Mouse (Mus musculus) bone marrow macrophage, adult 2 months (primary cell): ENCODE measurements around the gene Htr3b. TPM values are rescaled to one million over a fixed set of nuclear protein-coding genes. Genes with fewer than 3 reads are reported as not detected.

ENCODE experiments used
- H3K27ac ChIP-seq: 2 replicates; pipeline ENCODE4 v1.5.1; 2012; ENCODE audit warnings: low read depth, low read length; ENCODE audit not compliant: insufficient read depth
- H3K4me1 ChIP-seq: 2 replicates; pipeline ENCODE4 v1.6.1; 2012; ENCODE audit warnings: low read length; ENCODE audit not compliant: control insufficient read depth, insufficient read depth
- H3K4me3 ChIP-seq: 2 replicates; pipeline ENCODE4 v1.5.1; 2012; ENCODE audit warnings: mild to moderate bottlenecking, low read length, moderate library complexity; ENCODE audit not compliant: insufficient read depth
- CTCF ChIP-seq: IDR thresholded peaks from 2 replicates; pipeline ENCODE4 v1.5.1; 2012; ENCODE audit warnings: low read depth, mild to moderate bottlenecking, low read length, moderate library complexity
- POLR2A ChIP-seq: IDR thresholded peaks from 2 replicates; pipeline ENCODE4 v1.6.1; 2012; ENCODE audit warnings: mild to moderate bottlenecking, low read depth, low read length, borderline replicate concordance
- polyA plus RNA-seq: library from polyadenylated mRNA; stranded (reverse); fragments of >200 nt; gene quantifications from 2 replicates; pipeline ENCODE4 v1.2.4, GENCODE M21; 2012; ENCODE audit not compliant: missing spikeins, insufficient read depth, insufficient read length

The Htr3b gene
- polyA plus RNA-seq, 1 experiment: not detected

DNA sequence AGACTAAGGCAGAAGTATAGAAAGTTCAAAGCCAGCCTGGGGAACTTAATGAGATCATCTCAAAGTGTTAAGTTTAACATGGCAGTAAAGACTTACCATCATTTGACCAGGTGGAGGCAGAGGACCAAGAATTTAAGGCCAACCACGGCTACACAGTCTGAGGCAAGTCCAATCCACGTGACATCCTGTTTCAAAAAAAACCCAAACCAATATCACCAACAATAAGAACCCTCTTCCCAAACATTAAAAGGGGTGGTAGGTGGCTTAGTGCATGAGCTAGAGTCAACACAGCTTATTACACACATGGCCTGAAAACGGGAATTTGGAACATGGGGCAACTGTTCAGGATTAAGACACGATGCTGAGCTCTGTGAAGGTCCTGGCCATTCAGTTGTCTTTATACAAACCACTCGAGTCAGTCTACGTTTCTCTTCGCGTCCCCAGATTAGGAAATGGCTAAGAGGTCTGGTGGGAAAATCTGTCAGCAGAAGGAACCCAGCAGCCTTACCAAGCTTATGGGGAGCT is 19.6 kb upstream of the Htr3b start:
- peak overlapping the region; percentile 63 for H3K4me3 ChIP-seq
- TF ChIP-seq POLR2A: no peak
- no peak for TF ChIP-seq CTCF
- H3K27ac ChIP-seq: peak overlapping the region; percentile 87
- peaks cover 15% of the 10 kb centered on the region for H3K4me1 ChIP-seq

DNA sequence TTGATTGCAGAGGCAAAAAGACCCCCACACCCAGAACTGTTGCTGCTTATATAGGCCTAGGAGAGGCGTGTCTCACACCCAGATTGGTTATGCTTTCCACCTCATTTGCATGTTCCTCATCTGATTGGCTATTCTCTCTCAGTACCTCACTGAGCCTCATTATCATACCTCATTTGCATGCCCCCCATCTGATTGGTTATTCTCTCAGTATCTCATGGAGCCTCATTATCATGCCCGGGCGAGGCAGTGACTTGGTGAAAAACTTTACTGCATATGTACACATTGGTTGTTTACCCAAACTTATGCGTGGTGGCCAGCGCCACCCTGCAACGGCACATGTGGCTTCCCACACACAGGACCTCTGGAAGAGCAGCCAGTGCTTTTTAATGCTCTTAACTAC is 19.0 kb upstream of the Htr3b start:
- Histone ChIP-seq H3K4me3 (peak overlapping the region; percentile 63), H3K4me1 (peaks cover 15% of the 10 kb centered on the region), H3K27ac (peak overlapping the region; percentile 87; the same call in 1 of the 2 replicates)

DNA sequence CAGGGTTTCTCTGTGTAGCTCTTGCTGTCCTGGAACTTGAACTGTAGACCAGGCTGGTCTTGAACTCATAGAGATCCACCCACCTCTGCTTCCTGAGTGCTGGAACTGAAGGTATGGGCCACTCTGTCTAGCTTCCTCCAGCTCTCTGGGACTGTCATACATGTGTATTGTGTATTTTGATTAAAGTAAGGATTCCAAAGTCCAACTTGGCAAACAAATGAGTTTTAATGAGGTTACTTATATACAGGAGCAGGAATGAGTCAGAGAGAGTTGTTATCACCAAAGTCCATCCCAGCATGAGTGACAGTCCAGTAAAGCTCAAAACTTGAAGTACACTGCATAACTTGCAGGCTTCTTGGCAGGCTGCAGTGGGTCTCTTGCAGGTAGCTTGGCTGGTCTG is 17.0 kb upstream of the Htr3b start:
- Histone ChIP-seq H3K4me3 (no peak overlapping the region), H3K4me1 (peaks cover 5% of the 10 kb centered on the region), H3K27ac (no peak overlapping the region)
- TF ChIP-seq POLR2A (no peak), CTCF (no peak)

DNA sequence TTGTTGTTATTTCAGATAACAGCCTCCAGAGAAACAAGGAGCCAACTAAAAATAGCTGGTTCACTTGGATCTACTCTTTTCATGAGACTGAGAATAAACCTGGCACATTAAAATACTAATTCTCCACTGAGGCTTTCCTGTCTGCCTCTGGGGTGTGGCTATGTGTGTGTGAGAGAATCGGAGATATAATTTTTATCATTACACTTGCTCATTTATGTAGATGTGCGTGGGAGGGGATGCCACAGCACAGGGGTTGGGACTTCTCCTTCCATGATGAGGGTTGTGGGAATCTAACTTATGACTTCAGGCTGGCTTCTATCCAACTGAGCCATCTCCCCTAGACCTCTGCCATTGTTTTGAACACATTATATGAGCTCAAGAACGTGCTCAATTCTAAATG is 16.0 kb upstream of the Htr3b start:
- no peak for TF ChIP-seq CTCF
- no peak for TF ChIP-seq POLR2A
- no peak overlapping the region for H3K4me3 ChIP-seq
- peaks cover 2% of the 10 kb centered on the region; the same call in 1 of the 2 replicates for H3K4me1 ChIP-seq
- H3K27ac ChIP-seq: no peak overlapping the region

DNA sequence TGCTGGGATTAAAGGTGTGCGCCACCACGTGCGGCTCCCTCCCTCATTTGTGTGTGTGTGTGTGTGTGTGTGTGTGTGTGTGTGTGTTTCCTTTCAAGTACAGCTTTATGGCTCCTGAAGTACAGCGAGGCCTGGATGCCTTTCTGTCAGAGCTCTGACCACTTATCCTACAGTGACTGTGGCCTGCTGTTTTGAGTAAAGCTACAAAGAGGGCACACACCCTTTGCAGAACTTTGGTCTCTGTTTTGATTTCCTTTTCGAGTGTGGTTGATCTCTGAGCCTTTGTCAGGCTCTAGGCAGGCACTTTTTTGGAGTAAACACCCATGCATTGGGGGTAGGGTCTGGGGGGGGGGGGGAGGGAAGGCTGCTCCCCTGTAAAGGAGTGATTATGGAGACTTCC is 15.6 kb upstream of the Htr3b start:
- no peak for TF ChIP-seq POLR2A
- TF ChIP-seq CTCF: no peak
- Histone ChIP-seq H3K27ac (no peak overlapping the region), H3K4me3 (no peak overlapping the region), H3K4me1 (peaks cover 2% of the 10 kb centered on the region; the same call in 1 of the 2 replicates)

DNA sequence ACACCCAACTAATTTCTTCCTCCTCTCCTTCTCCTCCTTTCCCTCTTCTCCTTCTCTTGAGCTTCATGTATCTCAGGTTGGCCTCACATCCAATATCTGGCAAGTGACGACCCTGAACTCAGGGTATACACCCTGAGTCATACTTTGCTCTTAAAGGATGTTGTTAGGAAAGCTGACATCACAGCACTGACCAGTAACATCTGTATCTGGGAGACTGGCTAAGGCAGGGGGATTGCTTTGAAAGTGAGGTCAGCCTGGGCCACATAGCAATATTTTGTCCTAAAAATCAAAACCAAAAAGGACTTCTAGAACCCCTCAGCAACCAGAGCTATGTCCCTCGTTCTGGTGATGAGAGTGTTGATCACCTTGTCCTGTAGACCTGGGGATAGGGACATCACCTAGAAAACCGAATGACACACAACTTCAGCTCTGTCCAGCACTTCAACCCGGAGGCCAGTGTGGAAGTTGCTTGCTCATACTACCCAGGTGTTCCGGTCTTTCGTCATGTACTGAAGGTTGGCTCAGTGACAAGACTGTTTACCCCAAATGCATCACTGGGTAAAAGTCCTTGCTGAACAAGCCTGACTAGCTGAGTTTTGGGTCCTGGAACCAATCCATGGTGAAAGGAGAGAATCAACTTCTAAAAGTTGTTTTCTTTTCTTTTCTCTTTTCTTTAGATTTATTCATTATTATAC is 12.0 kb upstream of the Htr3b start:
- Histone ChIP-seq H3K27ac (no peak overlapping the region), H3K4me1 (no peaks in the 10 kb centered on the region), H3K4me3 (no peak overlapping the region)
- TF ChIP-seq CTCF (no peak), POLR2A (no peak)

DNA sequence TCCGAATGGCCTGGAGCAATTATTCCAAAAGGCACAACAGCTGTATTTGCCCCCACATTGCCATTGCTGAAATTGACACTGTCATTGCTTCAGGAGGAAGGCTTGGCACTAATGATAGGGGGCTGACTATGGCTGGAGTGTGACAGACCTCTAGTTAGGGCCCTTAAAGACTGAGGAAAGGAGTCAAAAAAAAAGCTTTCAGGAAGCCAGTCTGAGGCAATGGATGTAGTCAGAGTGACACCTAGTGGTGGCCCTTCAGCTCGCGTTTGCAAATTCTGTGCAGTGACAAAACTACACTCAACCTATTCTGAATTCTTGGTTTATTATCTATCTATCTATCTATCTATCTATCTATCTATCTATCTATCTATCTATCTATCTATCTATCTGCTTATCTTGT is 7.7 kb upstream of the Htr3b start:
- H3K4me1 ChIP-seq: no peaks in the 10 kb centered on the region
- no peak overlapping the region for H3K27ac ChIP-seq
- no peak overlapping the region for H3K4me3 ChIP-seq
- no peak for TF ChIP-seq POLR2A
- TF ChIP-seq CTCF: no peak

DNA sequence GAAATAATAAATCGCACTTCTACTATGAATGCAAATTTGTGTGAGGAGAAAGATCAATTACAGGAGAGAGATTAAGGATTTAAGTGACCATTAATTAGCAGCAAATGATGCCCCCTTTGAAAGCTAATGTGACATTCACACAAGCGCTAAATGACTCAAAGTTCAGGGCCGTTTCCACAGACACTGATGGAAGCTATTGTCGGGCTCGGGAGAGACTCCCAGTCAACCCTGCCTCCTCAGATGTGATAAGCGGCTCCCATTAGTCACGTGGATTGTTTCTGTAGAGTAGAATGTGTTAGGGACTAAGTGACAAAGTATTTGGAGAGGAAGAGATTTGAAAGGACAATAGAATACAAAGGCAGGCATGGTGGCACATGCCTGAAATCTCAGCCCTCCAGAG is 2.7 kb downstream of the Htr3b start:
- H3K4me3 ChIP-seq: no peak overlapping the region
- TF ChIP-seq POLR2A (no peak), CTCF (no peak)
- no peaks in the 10 kb centered on the region for H3K4me1 ChIP-seq
- no peak overlapping the region for H3K27ac ChIP-seq

DNA sequence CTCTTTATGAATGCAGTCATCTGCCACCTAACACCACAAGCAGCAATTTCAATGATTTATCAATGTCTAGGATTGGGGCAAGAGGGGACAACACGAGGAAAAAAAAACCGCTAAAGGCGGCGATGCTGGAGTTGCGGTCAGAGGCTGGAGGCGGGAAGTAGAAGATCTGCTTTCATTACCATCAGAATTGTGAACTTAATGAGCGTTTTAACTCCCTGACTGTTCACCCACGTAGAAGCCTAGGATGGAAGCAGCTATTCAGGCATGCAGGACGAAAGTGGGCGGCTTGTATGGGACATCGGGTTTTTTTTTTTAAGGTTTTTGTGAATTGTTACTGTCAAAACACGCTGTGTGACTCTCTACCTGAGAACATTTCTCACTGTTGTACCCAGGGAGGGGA is 3.5 kb downstream of the Htr3b start:
- H3K27ac ChIP-seq: no peak overlapping the region
- H3K4me3 ChIP-seq: no peak overlapping the region
- TF ChIP-seq CTCF (no peak), POLR2A (no peak)
- no peaks in the 10 kb centered on the region for H3K4me1 ChIP-seq

DNA sequence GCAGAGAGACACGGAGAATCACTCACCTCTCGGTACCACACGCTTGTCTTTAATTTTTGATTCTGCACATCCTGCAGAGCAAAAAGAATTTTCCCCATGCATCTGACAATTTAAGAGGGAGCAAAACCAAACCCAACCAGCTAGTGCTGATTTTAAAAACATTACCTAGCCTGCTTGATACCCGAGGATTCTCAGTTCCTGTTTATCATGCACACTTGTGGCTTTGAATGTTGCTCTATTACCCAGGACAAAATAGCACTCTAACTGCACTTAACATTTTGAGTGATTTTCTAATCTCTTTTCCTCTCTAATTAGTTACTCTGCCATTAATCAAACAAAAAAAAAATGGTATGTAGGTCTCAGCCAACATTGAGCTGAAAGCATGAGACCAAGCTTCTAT is 17.2 kb downstream of the Htr3b start:
- Histone ChIP-seq H3K27ac (no peak overlapping the region), H3K4me1 (no peaks in the 10 kb centered on the region), H3K4me3 (no peak overlapping the region)
- TF ChIP-seq POLR2A: no peak
- TF ChIP-seq CTCF: no peak
